Mouse (Mus musculus): ENCODE data around the gene Prok1.

Gene Prok1

DNA sequence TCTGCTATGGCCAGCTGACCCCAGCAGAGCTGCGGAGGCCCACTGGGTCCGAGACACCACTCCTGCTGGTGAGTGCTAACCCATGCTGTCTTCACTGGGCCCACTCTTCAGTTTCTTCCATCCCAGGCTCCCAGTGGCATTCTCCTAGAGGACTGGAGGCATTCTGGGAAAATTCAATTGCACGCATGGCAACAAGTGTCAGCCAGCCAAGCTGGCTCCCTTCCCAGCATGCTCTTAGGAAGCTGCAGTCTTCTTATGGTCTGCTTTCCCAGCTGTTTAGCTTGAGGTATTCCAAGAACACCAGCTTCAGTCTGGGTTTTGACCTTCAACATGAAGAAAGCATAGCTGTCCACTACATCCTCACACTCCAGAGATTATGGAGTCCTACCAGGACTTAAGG is 56.3 kb downstream of the Prok1 start:
- DNase-seq = peak in 1 of 2 experiments; percentile 52

Data from cerebellum, postnatal 14 days (tissue).